Mouse (Mus musculus) CD4-positive, CD25-positive, alpha-beta regulatory T cell, adult 2 months (primary cell): Measurements from ENCODE around the gene Pard6a.

Source experiments
- DNase-seq: peaks from one replicate; pipeline ENCODE4 v3.0.0-alpha.2; 2012; ENCODE audit warnings: low read depth, low spot score

Gene Pard6a

GRCm38 (mm10) chr8:105700966-105701824 is at the start of gene Pard6a, which contains the start of gene Acd:
Gene Pard6a, plus strand, starts transcription at chr8:105701148.
Gene Acd, minus strand, starts transcription at chr8:105701102.
- DNase-seq, result peak; percentile 96

GRCm38 (mm10) chr8:105657641-105658040 is 43.3 kb upstream of the Pard6a start:
- DNase-seq, result no peak

GRCm38 (mm10) chr8:105661167-105661566 is 39.8 kb upstream of the Pard6a start:
- peak; percentile 73 for DNase-seq

GRCm38 (mm10) chr8:105677891-105678290 is 23.1 kb upstream of the Pard6a start:
- no peak for DNase-seq

DNA sequence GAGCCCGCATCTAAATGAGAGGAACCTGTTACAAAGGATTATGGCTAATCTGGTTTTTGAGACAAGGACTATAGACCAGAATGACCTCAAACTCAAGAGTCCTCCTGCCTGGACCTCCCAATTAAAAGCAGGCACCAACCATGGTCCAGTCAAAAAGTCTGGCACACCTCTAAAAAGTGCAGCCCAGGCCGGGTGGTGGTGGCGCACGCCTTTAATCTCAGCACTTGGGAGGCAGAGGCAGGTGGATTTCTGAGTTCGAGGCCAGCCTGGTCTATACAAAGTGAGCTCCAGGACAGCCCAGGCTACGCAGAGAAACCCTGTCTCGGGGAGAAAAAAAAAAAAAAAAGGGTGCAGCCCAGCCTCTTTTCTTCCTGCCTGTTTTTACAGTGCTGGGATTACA is 15.6 kb upstream of the Pard6a start:
- no peak for DNase-seq

- peak; percentile 91 for DNase-seq
These were observed 15.1 kb upstream of the Pard6a start, which contains the start of gene Carmil2 for GRCm38 (mm10) chr8:105685796-105686308. Gene Carmil2, plus strand, starts transcription at chr8:105686274.

DNA sequence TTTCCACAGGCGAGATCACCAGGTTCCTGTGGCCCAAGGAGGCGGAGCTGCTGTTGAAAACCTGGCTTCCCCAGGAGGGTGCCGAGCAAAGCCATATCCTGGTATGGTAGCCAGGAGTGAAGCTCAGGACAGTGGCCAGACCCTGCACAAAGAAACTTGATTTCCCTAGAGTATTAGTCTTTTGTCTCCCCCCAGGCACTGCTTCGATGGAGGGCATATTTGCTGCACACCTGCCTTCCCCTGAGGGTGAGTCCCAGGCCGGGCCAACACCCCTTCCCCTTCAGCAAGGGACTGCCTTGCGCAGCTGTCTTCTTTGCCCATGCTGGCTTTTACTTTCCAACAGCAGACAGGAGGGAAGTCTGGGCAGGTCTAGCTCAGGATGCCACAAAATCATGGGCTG is 14.4 kb upstream of the Pard6a start:
- DNase-seq, result no peak

- DNase-seq, result no peak
These were observed 13.4 kb upstream of the Pard6a start for GRCm38 (mm10) chr8:105687512-105687911.

GRCm38 (mm10) chr8:105688242-105688752 is 12.7 kb upstream of the Pard6a start:
- no peak for DNase-seq

DNA sequence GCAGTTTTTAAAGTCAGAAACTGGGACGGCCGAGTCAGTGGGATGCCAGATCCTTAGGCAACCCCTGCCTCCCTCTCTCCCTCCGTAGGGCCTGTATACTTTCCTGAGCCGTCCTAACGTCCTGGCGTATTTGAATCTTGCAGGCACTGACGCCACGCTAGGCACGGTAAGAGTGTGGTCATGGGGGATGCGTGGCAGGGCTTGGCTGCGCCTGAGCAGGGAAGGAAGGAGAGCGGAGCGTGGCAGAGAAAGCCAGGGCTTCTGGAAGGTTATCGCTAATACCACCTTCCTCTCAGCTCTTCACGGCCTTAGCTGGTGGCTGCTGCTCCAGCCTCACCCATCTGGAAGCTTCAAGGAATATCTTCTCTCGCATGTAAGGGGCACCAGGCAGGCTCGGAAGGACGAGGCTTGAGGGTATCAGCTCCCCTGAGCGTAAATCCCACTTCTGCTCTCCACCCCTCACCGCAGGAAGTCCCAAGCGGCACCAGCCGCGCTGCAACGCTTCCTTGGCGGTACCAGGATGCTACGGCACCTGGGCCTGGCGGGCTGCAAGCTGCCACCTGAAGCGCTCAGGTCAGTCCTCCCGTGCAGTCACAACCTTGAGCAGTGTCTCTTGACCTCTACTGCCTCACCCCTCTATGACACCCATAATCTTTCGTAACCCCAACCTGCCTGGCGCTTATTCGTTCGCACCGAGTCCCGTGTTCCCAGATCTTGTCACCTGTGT is 11.5 kb upstream of the Pard6a start:
- DNase-seq, result no peak

- no peak for DNase-seq
These were observed 11.0 kb upstream of the Pard6a start for GRCm38 (mm10) chr8:105689983-105690360.

GRCm38 (mm10) chr8:105690978-105691377 is 10.0 kb upstream of the Pard6a start:
- no peak for DNase-seq

DNA sequence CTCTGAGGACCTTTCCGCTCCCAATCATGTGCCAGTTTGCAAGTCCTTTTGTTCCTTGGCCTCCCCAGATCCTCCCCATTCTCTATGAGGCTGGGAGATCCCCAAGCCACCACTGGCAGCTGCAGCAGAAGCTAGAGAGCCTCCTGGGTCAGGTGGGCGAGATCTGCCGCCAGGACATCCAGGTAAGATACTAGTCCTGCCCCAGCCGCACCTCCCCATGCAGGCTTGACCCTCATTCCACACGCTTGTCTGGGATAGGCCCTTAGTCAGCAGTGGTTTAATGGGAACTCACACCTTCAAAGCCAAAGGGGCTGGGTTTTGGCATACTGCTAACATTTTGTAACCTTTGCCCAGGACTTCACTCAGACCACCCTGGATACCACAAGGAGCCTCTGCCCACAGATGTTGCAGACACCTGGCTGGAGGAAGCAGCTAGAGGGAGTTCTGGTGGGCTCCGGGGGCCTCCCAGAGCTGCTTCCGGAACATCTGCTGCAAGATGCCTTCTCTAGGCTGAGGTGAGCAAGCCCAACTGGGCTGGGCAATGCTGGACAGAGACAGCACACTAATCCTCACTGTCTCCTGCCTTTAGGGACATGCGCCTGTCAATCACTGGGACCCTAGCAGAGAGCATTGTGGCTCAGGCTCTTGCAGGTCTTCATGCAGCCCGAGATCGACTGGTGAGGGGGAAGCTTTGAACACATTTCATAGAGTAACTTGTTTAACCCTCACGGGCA is 8.3 kb upstream of the Pard6a start:
- DNase-seq, result no peak

- no peak for DNase-seq
These were observed 7.3 kb upstream of the Pard6a start for GRCm38 (mm10) chr8:105693648-105694047.

DNA sequence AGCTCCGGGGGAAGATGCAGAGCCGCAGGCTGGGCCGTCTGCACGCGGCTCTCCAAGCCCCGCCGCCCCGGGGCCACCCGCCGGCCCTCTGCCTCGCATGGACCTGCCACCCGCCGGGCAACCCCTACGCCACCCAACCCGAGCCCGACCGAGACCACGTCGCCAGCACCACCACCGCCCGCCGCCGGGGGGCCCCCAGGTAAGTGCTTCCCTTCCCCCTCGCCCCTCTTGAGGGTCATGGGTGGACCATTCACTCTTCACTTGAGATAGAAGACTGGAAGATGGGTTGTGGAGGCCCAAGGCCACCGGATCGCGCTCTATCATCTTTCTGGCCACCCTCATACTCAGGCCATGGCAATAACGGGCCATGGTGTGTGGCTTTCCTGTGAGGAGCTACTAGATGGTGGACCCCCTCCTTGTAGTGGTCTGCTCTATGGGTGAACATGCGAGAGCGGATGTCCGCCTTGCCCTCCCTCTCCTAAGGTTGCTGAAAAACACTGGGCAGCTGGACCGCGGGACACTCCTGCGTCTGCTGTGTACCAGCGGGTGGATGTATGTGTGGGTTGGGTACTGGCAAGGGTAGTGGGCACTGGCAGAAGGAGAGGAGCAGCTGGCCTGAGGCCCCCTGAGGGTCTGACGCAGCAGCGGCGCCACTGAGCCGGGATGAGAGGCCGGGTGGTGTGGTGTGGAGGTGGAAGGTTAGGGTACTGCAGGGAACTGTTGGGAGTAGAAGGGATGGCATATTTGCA is 6.7 kb upstream of the Pard6a start:
- DNase-seq, result no peak

GRCm38 (mm10) chr8:105695080-105695780 is 5.7 kb upstream of the Pard6a start:
- no peak for DNase-seq

GRCm38 (mm10) chr8:105697196-105697780 is 3.7 kb upstream of the Pard6a start:
- no peak for DNase-seq

DNA sequence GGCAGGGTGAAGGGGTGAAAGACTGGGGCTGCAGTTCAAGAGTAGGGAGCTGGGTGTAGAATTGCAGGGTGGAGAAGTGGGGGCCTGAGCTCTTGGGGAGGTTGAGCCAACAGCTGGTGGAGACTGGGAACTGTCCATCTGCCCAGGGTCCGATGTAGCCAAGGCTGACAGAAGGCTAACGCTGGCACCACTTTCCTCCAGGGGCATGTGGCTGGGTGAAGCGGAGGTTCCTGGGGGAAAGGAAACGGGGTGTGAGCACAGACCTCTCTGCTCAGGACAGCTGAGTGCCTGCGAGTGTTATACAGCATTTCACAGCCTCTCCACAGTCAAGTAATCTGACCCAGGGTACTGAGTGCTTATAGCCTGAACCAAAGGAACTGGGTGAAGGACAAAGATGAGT is 2.2 kb upstream of the Pard6a start:
- DNase-seq, result no peak

- DNase-seq, result no peak
These were observed 1.3 kb upstream of the Pard6a start for GRCm38 (mm10) chr8:105699488-105700215.
